ENCODE assay signal across 12 mouse cellular contexts in the genomic region with DNA sequence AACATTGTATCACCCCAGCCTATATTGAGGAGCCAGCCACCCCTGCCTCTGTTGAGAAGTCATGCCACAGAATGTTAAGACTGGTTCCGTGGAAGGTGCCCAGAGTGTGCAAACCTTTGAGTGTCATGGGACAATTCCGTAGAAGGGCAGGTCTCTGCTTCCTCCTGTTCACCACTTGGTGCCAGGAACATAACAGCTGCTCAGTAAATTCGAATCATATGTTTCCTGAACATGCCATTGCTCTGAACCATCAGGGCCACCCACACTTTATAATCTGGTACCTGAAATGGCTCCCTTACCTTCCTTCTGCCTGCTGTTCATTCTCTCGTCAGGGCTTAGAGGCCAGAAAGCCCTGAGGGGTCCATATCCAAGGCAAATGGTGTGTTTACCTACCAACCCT.
"Had no signal": no experiment of that assay in that cellular context is flagged by ENCODE, and none has a peak within 500 bp of the region (broad histone marks: within the 10 kb centered on the region; RNA-seq: fewer than 3 reads in every experiment).

No protein-coding gene starts in this region.

- DNase-seq: left cerebral cortex, postnatal 4 days; liver; liver, embryonic 13.5 days; liver, postnatal 0 days; lung, adult 18-20 months; lung, adult 2 months; lung, embryonic 14.5 days; lung, postnatal 10 days; lung, postnatal 14 days; lung, postnatal 36 days; lung, postnatal 4 days; midbrain, embryonic 14.5 days had no signal
